Mouse (Mus musculus): ENCODE measurements at regions not wholly inside any gene's neighbourhood (a gene's known extent, or its start where the extent isn't known, plus 50 kb on each side); places are given as distances from the start of the nearest gene placed in this dataset.

GRCm38 (mm10) chr13:25978648-25979047 is 708.3 kb upstream of the Nrsn1 start:
- WGBS = 88% methylated on average over 1 of the region's 1 CpGs
- Histone ChIP-seq H3K4me1 (replicated peaks; ENCODE audit: control insufficient read depth, insufficient read depth, low read length) (no peaks in the 10 kb centered on the region), H3K36me3 (ENCODE audit: control insufficient read depth, insufficient read depth, low read length) (no peaks in the 10 kb centered on the region), H3K27me3 (ENCODE audit: control insufficient read depth, insufficient read depth, low read length) (no peaks in the 10 kb centered on the region), H3K4me3 (ENCODE audit: control insufficient read depth, insufficient read depth, low read length) (no peak overlapping the region), H3K27ac (ENCODE audit: control insufficient read depth, insufficient read depth, low read length) (no peak overlapping the region)
- no peak for DNase-seq
- TF ChIP-seq POLR2A (IDR thresholded peaks at IDR 0.05; ENCODE audit: control insufficient read depth, extremely low read depth, insufficient read depth, low read length, poor library complexity) = no peak
- no peak for TF ChIP-seq CTCF (IDR thresholded peaks at IDR 0.05; ENCODE audit: borderline replicate concordance, control insufficient read depth, extremely low read depth, insufficient read depth, low read length, poor library complexity)

- Histone ChIP-seq H3K27me3 (ENCODE audit: control insufficient read depth, insufficient read depth, low read length) (no peaks in the 10 kb centered on the region), H3K4me1 (replicated peaks; ENCODE audit: control insufficient read depth, insufficient read depth, low read length) (no peaks in the 10 kb centered on the region), H3K27ac (ENCODE audit: control insufficient read depth, insufficient read depth, low read length) (no peak overlapping the region), H3K4me3 (ENCODE audit: control insufficient read depth, insufficient read depth, low read length) (no peak overlapping the region), H3K36me3 (ENCODE audit: control insufficient read depth, insufficient read depth, low read length) (no peaks in the 10 kb centered on the region)
- DNase-seq = no peak
- TF ChIP-seq CTCF (IDR thresholded peaks at IDR 0.05; ENCODE audit: borderline replicate concordance, control insufficient read depth, extremely low read depth, insufficient read depth, low read length, poor library complexity) = no peak
- TF ChIP-seq POLR2A (IDR thresholded peaks at IDR 0.05; ENCODE audit: control insufficient read depth, extremely low read depth, insufficient read depth, low read length, poor library complexity) = no peak
Observed at GRCm38 (mm10) chr13:25958592-25958991, 688.3 kb upstream of the Nrsn1 start.

GRCm38 (mm10) chr13:25958153-25958466 is 687.8 kb upstream of the Nrsn1 start:
- Histone ChIP-seq H3K4me1 (replicated peaks; ENCODE audit: control insufficient read depth, insufficient read depth, low read length) (no peaks in the 10 kb centered on the region), H3K36me3 (ENCODE audit: control insufficient read depth, insufficient read depth, low read length) (no peaks in the 10 kb centered on the region), H3K27me3 (ENCODE audit: control insufficient read depth, insufficient read depth, low read length) (no peaks in the 10 kb centered on the region), H3K27ac (ENCODE audit: control insufficient read depth, insufficient read depth, low read length) (no peak overlapping the region), H3K4me3 (ENCODE audit: control insufficient read depth, insufficient read depth, low read length) (no peak overlapping the region)
- DNase-seq = no peak
- no peak for TF ChIP-seq POLR2A (IDR thresholded peaks at IDR 0.05; ENCODE audit: control insufficient read depth, extremely low read depth, insufficient read depth, low read length, poor library complexity)
- TF ChIP-seq CTCF (IDR thresholded peaks at IDR 0.05; ENCODE audit: borderline replicate concordance, control insufficient read depth, extremely low read depth, insufficient read depth, low read length, poor library complexity) = no peak
- 90% methylated on average over 4 of the region's 4 CpGs for WGBS

- WGBS = 85% methylated on average over 4 of the region's 4 CpGs
- DNase-seq = no peak
- H3K27ac ChIP-seq (ENCODE audit: control insufficient read depth, insufficient read depth, low read length) = no peak overlapping the region
- no peaks in the 10 kb centered on the region for H3K4me1 ChIP-seq (replicated peaks; ENCODE audit: control insufficient read depth, insufficient read depth, low read length)
- H3K36me3 ChIP-seq (ENCODE audit: control insufficient read depth, insufficient read depth, low read length) = no peaks in the 10 kb centered on the region
- H3K27me3 ChIP-seq (ENCODE audit: control insufficient read depth, insufficient read depth, low read length) = no peaks in the 10 kb centered on the region
- TF ChIP-seq CTCF (IDR thresholded peaks at IDR 0.05; ENCODE audit: borderline replicate concordance, control insufficient read depth, extremely low read depth, insufficient read depth, low read length, poor library complexity) (no peak), POLR2A (IDR thresholded peaks at IDR 0.05; ENCODE audit: control insufficient read depth, extremely low read depth, insufficient read depth, low read length, poor library complexity) (no peak)
- H3K4me3 ChIP-seq (ENCODE audit: control insufficient read depth, insufficient read depth, low read length) = no peak overlapping the region
Observed at GRCm38 (mm10) chr13:25957451-25958152, 687.3 kb upstream of the Nrsn1 start.

GRCm38 (mm10) chr13:25937631-25938030 is 667.3 kb upstream of the Nrsn1 start:
- DNase-seq = no peak
- 94% methylated on average over 1 of the region's 1 CpGs for WGBS
- Histone ChIP-seq H3K27ac (ENCODE audit: control insufficient read depth, insufficient read depth, low read length) (no peak overlapping the region), H3K36me3 (ENCODE audit: control insufficient read depth, insufficient read depth, low read length) (no peaks in the 10 kb centered on the region), H3K27me3 (ENCODE audit: control insufficient read depth, insufficient read depth, low read length) (no peaks in the 10 kb centered on the region), H3K4me3 (ENCODE audit: control insufficient read depth, insufficient read depth, low read length) (no peak overlapping the region), H3K4me1 (replicated peaks; ENCODE audit: control insufficient read depth, insufficient read depth, low read length) (no peaks in the 10 kb centered on the region)
- TF ChIP-seq POLR2A (IDR thresholded peaks at IDR 0.05; ENCODE audit: control insufficient read depth, extremely low read depth, insufficient read depth, low read length, poor library complexity) (no peak), CTCF (IDR thresholded peaks at IDR 0.05; ENCODE audit: borderline replicate concordance, control insufficient read depth, extremely low read depth, insufficient read depth, low read length, poor library complexity) (no peak)

DNA sequence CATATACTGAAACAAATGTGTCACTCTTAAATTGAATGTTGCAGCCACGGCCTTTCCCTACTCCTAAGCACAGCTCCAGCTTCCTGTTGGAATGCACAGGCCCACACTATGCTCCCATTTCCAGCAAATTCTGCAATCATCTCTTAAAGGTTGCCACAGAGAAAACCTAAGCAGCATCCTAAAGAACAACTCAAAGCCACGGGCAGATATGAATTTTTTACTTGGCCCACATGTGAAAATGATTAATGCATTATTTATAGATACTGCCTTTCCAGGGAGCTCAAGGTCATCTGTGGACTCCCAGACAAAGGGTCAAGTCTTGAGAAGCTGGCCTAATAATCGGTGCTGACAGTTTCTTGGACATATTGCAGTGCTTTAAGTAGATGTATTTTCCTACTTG is 663.5 kb upstream of the Nrsn1 start:
- Histone ChIP-seq H3K4me1 (replicated peaks; ENCODE audit: control insufficient read depth, insufficient read depth, low read length) (no peaks in the 10 kb centered on the region), H3K27ac (ENCODE audit: control insufficient read depth, insufficient read depth, low read length) (no peak overlapping the region)
- TF ChIP-seq CTCF (IDR thresholded peaks at IDR 0.05; ENCODE audit: borderline replicate concordance, control insufficient read depth, extremely low read depth, insufficient read depth, low read length, poor library complexity) = no peak
- TF ChIP-seq POLR2A (IDR thresholded peaks at IDR 0.05; ENCODE audit: control insufficient read depth, extremely low read depth, insufficient read depth, low read length, poor library complexity) = no peak

DNA sequence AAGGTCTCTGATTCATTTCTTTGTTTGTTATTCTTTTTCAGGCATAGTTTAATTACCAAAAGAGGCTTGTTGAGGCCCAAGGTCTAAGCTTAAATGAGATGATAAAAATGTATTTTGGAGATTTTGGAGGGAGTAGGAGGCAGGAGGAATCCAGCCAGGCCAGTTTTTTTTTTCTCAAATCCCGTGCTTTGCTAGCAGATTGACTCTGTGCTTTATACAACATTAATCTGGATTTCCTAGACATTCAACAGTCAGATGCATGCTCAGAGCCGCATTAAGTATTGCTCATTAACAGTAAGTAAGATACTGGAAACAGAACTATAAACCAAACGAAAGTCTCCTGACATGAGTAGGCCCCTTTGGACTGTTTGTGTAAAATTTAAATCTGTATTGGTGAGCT is 662.9 kb upstream of the Nrsn1 start:
- Histone ChIP-seq H3K27me3 (ENCODE audit: control insufficient read depth, insufficient read depth, low read length) (no peaks in the 10 kb centered on the region), H3K4me1 (replicated peaks; ENCODE audit: control insufficient read depth, insufficient read depth, low read length) (no peaks in the 10 kb centered on the region), H3K4me3 (ENCODE audit: control insufficient read depth, insufficient read depth, low read length) (no peak overlapping the region), H3K36me3 (ENCODE audit: control insufficient read depth, insufficient read depth, low read length) (no peaks in the 10 kb centered on the region), H3K27ac (ENCODE audit: control insufficient read depth, insufficient read depth, low read length) (no peak overlapping the region)
- no peak for DNase-seq
- WGBS = 78% methylated on average over 3 of the region's 3 CpGs
- TF ChIP-seq CTCF (IDR thresholded peaks at IDR 0.05; ENCODE audit: borderline replicate concordance, control insufficient read depth, extremely low read depth, insufficient read depth, low read length, poor library complexity) = no peak
- no peak for TF ChIP-seq POLR2A (IDR thresholded peaks at IDR 0.05; ENCODE audit: control insufficient read depth, extremely low read depth, insufficient read depth, low read length, poor library complexity)

More for the DNA sequence above, 663.5 kb upstream of the Nrsn1 start:
- Histone ChIP-seq H3K27me3 (ENCODE audit: control insufficient read depth, insufficient read depth, low read length) (no peaks in the 10 kb centered on the region), H3K4me3 (ENCODE audit: control insufficient read depth, insufficient read depth, low read length) (no peak overlapping the region), H3K36me3 (ENCODE audit: control insufficient read depth, insufficient read depth, low read length) (no peaks in the 10 kb centered on the region)
- DNase-seq = no peak
- WGBS = 79% methylated on average over 3 of the region's 3 CpGs
